Mouse (Mus musculus): ENCODE measurements around the gene Ascc1.

DNA sequence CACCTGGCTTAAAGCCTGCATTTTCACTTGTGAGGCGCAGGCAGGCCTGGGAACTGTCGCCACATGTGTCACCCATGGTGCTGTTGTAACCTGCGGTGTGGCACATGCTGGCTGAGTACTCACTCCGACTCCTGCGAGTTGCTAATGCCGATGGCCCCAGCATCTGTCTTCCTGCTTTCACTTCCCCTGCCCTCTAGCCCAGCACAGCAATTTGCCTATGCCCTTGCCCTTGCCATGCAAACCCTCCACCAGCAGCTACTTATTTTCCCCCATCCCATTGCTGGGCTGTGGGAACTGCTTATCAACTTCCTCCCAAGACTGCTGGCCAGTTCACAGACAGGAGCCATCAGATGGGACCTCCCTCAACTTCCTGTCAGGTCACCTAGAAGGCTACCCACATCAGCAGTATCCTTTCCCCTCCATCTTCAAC, 21.8 kb upstream of the Ascc1 start:
- no peak for TF ChIP-seq EP300 (IDR thresholded peaks at IDR 0.05; ENCODE audit: low read depth)
- TF ChIP-seq CTCF (IDR thresholded peaks at IDR 0.05; ENCODE audit: low read depth) = no peak
